Mouse (Mus musculus): Measurements from ENCODE around the gene Cdk19. TPM values are rescaled to one million over a fixed set of nuclear protein-coding genes. Genes with fewer than 3 reads are reported as not detected.

Cdk19 gene
- polyA plus RNA-seq, 1 experiment = 13.3 TPM

- Histone ChIP-seq H3K4me3 (ENCODE audit: control insufficient read depth, low read depth, low read length) (no peak overlapping the region), H3K4me1 (ENCODE audit: control insufficient read depth, insufficient read depth, low read length) (no peaks in the 10 kb centered on the region), H3K27me3 (ENCODE audit: control insufficient read depth, insufficient read depth, low read length) (no peaks in the 10 kb centered on the region), H3K27ac (ENCODE audit: control insufficient read depth, insufficient read depth, low read depth, low read length) (no peak overlapping the region), H3K36me3 (ENCODE audit: control insufficient read depth, insufficient read depth, low read length) (no peaks in the 10 kb centered on the region)
- TF ChIP-seq CTCF (IDR thresholded peaks at IDR 0.05; ENCODE audit: control insufficient read depth, insufficient read depth, insufficient replicate concordance, low read depth, low read length) = no peak
- TF ChIP-seq POLR2A (IDR thresholded peaks at IDR 0.05; ENCODE audit: control insufficient read depth, low read depth, low read length) = no peak
Observed at GRCm38 (mm10) chr10:40443371-40443770, 104.0 kb downstream of the Cdk19 start.

GRCm38 (mm10) chr10:40443806-40444357 is 104.5 kb downstream of the Cdk19 start:
- H3K27me3 ChIP-seq (ENCODE audit: control insufficient read depth, insufficient read depth, low read length) = no peaks in the 10 kb centered on the region
- H3K4me3 ChIP-seq (ENCODE audit: control insufficient read depth, low read depth, low read length) = no peak overlapping the region
- H3K4me1 ChIP-seq (ENCODE audit: control insufficient read depth, insufficient read depth, low read length) = no peaks in the 10 kb centered on the region
- TF ChIP-seq CTCF (IDR thresholded peaks at IDR 0.05; ENCODE audit: control insufficient read depth, insufficient read depth, insufficient replicate concordance, low read depth, low read length) (no peak), POLR2A (IDR thresholded peaks at IDR 0.05; ENCODE audit: control insufficient read depth, low read depth, low read length) (no peak)
- H3K36me3 ChIP-seq (ENCODE audit: control insufficient read depth, insufficient read depth, low read length) = no peaks in the 10 kb centered on the region
- no peak overlapping the region for H3K27ac ChIP-seq (ENCODE audit: control insufficient read depth, insufficient read depth, low read depth, low read length)

GRCm38 (mm10) chr10:40444586-40444985 is 105.2 kb downstream of the Cdk19 start:
- H3K4me1 ChIP-seq (ENCODE audit: control insufficient read depth, insufficient read depth, low read length) = no peaks in the 10 kb centered on the region
- H3K27me3 ChIP-seq (ENCODE audit: control insufficient read depth, insufficient read depth, low read length) = no peaks in the 10 kb centered on the region

GRCm38 (mm10) chr10:40446088-40446604 is 106.8 kb downstream of the Cdk19 start:
- no peaks in the 10 kb centered on the region for H3K27me3 ChIP-seq (ENCODE audit: control insufficient read depth, insufficient read depth, low read length)
- no peak overlapping the region for H3K27ac ChIP-seq (ENCODE audit: control insufficient read depth, insufficient read depth, low read depth, low read length)
- H3K4me1 ChIP-seq (ENCODE audit: control insufficient read depth, insufficient read depth, low read length) = no peaks in the 10 kb centered on the region
- TF ChIP-seq CTCF (IDR thresholded peaks at IDR 0.05; ENCODE audit: control insufficient read depth, insufficient read depth, insufficient replicate concordance, low read depth, low read length) (no peak), POLR2A (IDR thresholded peaks at IDR 0.05; ENCODE audit: control insufficient read depth, low read depth, low read length) (no peak)
- no peak overlapping the region for H3K4me3 ChIP-seq (ENCODE audit: control insufficient read depth, low read depth, low read length)
- H3K36me3 ChIP-seq (ENCODE audit: control insufficient read depth, insufficient read depth, low read length) = no peaks in the 10 kb centered on the region

More at GRCm38 (mm10) chr10:40444586-40444985, 105.2 kb downstream of the Cdk19 start:
- no peaks in the 10 kb centered on the region for H3K36me3 ChIP-seq (ENCODE audit: control insufficient read depth, insufficient read depth, low read length)
- peak overlapping the region; percentile 45; the same call in 1 of the 2 replicates for H3K27ac ChIP-seq (ENCODE audit: control insufficient read depth, insufficient read depth, low read depth, low read length)
- no peak overlapping the region for H3K4me3 ChIP-seq (ENCODE audit: control insufficient read depth, low read depth, low read length)
- no peak for TF ChIP-seq POLR2A (IDR thresholded peaks at IDR 0.05; ENCODE audit: control insufficient read depth, low read depth, low read length)
- no peak for TF ChIP-seq CTCF (IDR thresholded peaks at IDR 0.05; ENCODE audit: control insufficient read depth, insufficient read depth, insufficient replicate concordance, low read depth, low read length)

GRCm38 (mm10) chr10:40446630-40447029 is 107.3 kb downstream of the Cdk19 start:
- TF ChIP-seq POLR2A (IDR thresholded peaks at IDR 0.05; ENCODE audit: control insufficient read depth, low read depth, low read length) (no peak), CTCF (IDR thresholded peaks at IDR 0.05; ENCODE audit: control insufficient read depth, insufficient read depth, insufficient replicate concordance, low read depth, low read length) (no peak)
- Histone ChIP-seq H3K36me3 (ENCODE audit: control insufficient read depth, insufficient read depth, low read length) (no peaks in the 10 kb centered on the region), H3K4me3 (ENCODE audit: control insufficient read depth, low read depth, low read length) (no peak overlapping the region), H3K27me3 (ENCODE audit: control insufficient read depth, insufficient read depth, low read length) (no peaks in the 10 kb centered on the region), H3K27ac (ENCODE audit: control insufficient read depth, insufficient read depth, low read depth, low read length) (no peak overlapping the region), H3K4me1 (ENCODE audit: control insufficient read depth, insufficient read depth, low read length) (no peaks in the 10 kb centered on the region; the same call in 1 of the 2 replicates)

GRCm38 (mm10) chr10:40447295-40447694 is 107.9 kb downstream of the Cdk19 start:
- Histone ChIP-seq H3K4me3 (ENCODE audit: control insufficient read depth, low read depth, low read length) (no peak overlapping the region), H3K27ac (ENCODE audit: control insufficient read depth, insufficient read depth, low read depth, low read length) (no peak overlapping the region), H3K36me3 (ENCODE audit: control insufficient read depth, insufficient read depth, low read length) (no peaks in the 10 kb centered on the region), H3K4me1 (ENCODE audit: control insufficient read depth, insufficient read depth, low read length) (no peaks in the 10 kb centered on the region; the same call in 1 of the 2 replicates), H3K27me3 (ENCODE audit: control insufficient read depth, insufficient read depth, low read length) (no peaks in the 10 kb centered on the region)
- TF ChIP-seq POLR2A (IDR thresholded peaks at IDR 0.05; ENCODE audit: control insufficient read depth, low read depth, low read length) = no peak

- TF ChIP-seq POLR2A (IDR thresholded peaks at IDR 0.05; ENCODE audit: control insufficient read depth, low read depth, low read length) (no peak), CTCF (IDR thresholded peaks at IDR 0.05; ENCODE audit: control insufficient read depth, insufficient read depth, insufficient replicate concordance, low read depth, low read length) (no peak)
- no peak overlapping the region for H3K27ac ChIP-seq (ENCODE audit: control insufficient read depth, insufficient read depth, low read depth, low read length)
- H3K4me3 ChIP-seq (ENCODE audit: control insufficient read depth, low read depth, low read length) = no peak overlapping the region
- H3K36me3 ChIP-seq (ENCODE audit: control insufficient read depth, insufficient read depth, low read length) = no peaks in the 10 kb centered on the region
- H3K27me3 ChIP-seq (ENCODE audit: control insufficient read depth, insufficient read depth, low read length) = no peaks in the 10 kb centered on the region
- no peaks in the 10 kb centered on the region; the same call in 1 of the 2 replicates for H3K4me1 ChIP-seq (ENCODE audit: control insufficient read depth, insufficient read depth, low read length)
Observed at GRCm38 (mm10) chr10:40447921-40448320, 108.6 kb downstream of the Cdk19 start.

Measured in testis, adult 2 months (tissue).